Mouse (Mus musculus) intestine, embryonic 14.5 days (tissue): ENCODE data around the gene Hist1h2bh. TPM values are rescaled to one million over a fixed set of nuclear protein-coding genes. Genes with fewer than 3 reads are reported as not detected.
"Not testable (repeated sequence)": the region's sequence is repeated elsewhere in the genome, so short reads cannot be mapped to it uniquely, and the experiment has no call there.

ENCODE experiments used
- ATAC-seq: fragments of 200-750 bp; cut with Nextera tagmentation; replicated peaks from 2 replicates; pipeline ENCODE4 v1.8.0; 2017; ENCODE audit warnings: low read depth, moderate number of reproducible peaks, moderate TSS enrichment, moderate library complexity; ENCODE audit not compliant: low FRiP score, low TSS enrichment
- DNase-seq: peaks from one replicate; pipeline ENCODE4 v3.0.0-alpha.2; 2018; ENCODE audit warnings: low spot score
- H3K27ac ChIP-seq: fragments of 300-500 bp; sonication (generic); 2 replicates; pipeline ENCODE4 v1.5.1; 2014; ENCODE audit warnings: low read depth, mild to moderate bottlenecking, control low read depth
- H3K27me3 ChIP-seq: fragments of 300-500 bp; sonication (generic); replicated peaks from 2 replicates; pipeline ENCODE4 v1.6.1; 2014; ENCODE audit warnings: low read length, control low read depth; ENCODE audit not compliant: control insufficient read depth, insufficient read depth
- H3K36me3 ChIP-seq: fragments of 300-500 bp; sonication (generic); 2 replicates; pipeline ENCODE4 v1.6.1; 2014; ENCODE audit warnings: low read length, control low read depth; ENCODE audit not compliant: control insufficient read depth, insufficient read depth
- H3K4me1 ChIP-seq: fragments of 300-500 bp; sonication (generic); replicated peaks from 2 replicates; pipeline ENCODE4 v1.6.1; 2014; ENCODE audit warnings: low read length, control low read depth, mixed read lengths; ENCODE audit not compliant: control insufficient read depth, insufficient read depth
- H3K4me2 ChIP-seq: fragments of 300-500 bp; sonication (generic); 2 replicates; pipeline ENCODE4 v1.6.1; 2014; ENCODE audit warnings: low read length
- H3K4me3 ChIP-seq: fragments of 300-500 bp; sonication (generic); 2 replicates; pipeline ENCODE4 v1.5.1; 2014; ENCODE audit warnings: low read depth, low read length, control low read depth, mixed read lengths
- H3K9ac ChIP-seq: fragments of 300-500 bp; sonication (generic); 2 replicates; pipeline ENCODE4 v1.6.1; 2014; ENCODE audit warnings: mild to moderate bottlenecking, low read length
- H3K9me3 ChIP-seq: fragments of 300-500 bp; sonication (generic); 2 replicates; pipeline ENCODE4 v1.6.1; 2016; ENCODE audit warnings: low read length, control low read depth; ENCODE audit not compliant: control insufficient read depth
- WGBS: fragments of 180-500 bp; shearing (Covaris S2); extraction: QIAGEN DNeasy Blood & Tissue Kit; methylation state at CpG from one replicate; pipeline ENCODE4 v1.1.7; 2014; 5-methylcytosine and 5-hydroxymethylcytosine counted together
- polyA plus RNA-seq: library from polyadenylated mRNA; unstranded; fragments of >200 nt; fragmentation: Nextera tagmentation; extraction: Ambion mirVana; gene quantifications from 2 replicates; pipeline ENCODE4 v1.2.1, GENCODE M21; 2014

The Hist1h2bh gene
- polyA plus RNA-seq, 1 experiment from 2014 or later = 1.1 TPM

DNA sequence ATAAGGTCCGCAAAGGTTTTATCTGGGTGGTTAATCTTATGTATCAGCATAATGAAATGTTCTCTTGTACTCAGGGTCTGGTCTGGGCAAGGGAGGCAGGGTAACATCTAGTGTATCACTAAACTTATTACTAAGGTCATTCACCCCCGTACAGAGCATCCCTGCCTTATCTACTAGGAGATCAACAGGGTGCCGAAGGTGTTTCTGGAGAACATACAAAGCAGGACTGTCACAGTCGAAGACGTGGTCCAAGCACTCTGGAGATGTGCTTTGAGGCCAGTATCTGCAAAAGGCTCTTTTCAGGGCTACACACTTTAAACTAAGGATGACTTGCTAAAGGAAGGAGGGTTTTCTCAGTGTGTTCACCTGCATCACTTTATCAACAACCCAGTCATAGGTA lies 3.5 kb upstream of the Hist1h2bh start:
- H3K9ac ChIP-seq = no peak overlapping the region
- no peak for ATAC-seq
- 66% methylated on average over 5 of the region's 5 CpGs for WGBS
- H3K4me1 ChIP-seq = peaks cover 3% of the 10 kb centered on the region; the same call in 1 of the 2 replicates
- H3K4me2 ChIP-seq = no peak overlapping the region
- H3K9me3 ChIP-seq = no peaks in the 10 kb centered on the region
- DNase-seq = no peak
- H3K27ac ChIP-seq = no peak overlapping the region
- H3K36me3 ChIP-seq = no peaks in the 10 kb centered on the region
- H3K27me3 ChIP-seq = no peaks in the 10 kb centered on the region
- no peak overlapping the region for H3K4me3 ChIP-seq

- peak overlapping the region; percentile 37 for H3K4me2 ChIP-seq
- peak; percentile 58 for DNase-seq
- H3K36me3 ChIP-seq, H3K27me3 ChIP-seq, H3K9me3 ChIP-seq, ATAC-seq, H3K4me1 ChIP-seq: not testable (repeated sequence)
- peak overlapping the region; percentile 77 for H3K9ac ChIP-seq
- H3K4me3 ChIP-seq = peak overlapping the region; percentile 53
- 1% methylated on average over 13 of the region's 14 CpGs for WGBS
- H3K27ac ChIP-seq = peak overlapping the region; percentile 98
Measured at GRCm38 (mm10) chr13:23544787-23545120, 1.6 kb upstream of the Hist1h2bh start.

DNA sequence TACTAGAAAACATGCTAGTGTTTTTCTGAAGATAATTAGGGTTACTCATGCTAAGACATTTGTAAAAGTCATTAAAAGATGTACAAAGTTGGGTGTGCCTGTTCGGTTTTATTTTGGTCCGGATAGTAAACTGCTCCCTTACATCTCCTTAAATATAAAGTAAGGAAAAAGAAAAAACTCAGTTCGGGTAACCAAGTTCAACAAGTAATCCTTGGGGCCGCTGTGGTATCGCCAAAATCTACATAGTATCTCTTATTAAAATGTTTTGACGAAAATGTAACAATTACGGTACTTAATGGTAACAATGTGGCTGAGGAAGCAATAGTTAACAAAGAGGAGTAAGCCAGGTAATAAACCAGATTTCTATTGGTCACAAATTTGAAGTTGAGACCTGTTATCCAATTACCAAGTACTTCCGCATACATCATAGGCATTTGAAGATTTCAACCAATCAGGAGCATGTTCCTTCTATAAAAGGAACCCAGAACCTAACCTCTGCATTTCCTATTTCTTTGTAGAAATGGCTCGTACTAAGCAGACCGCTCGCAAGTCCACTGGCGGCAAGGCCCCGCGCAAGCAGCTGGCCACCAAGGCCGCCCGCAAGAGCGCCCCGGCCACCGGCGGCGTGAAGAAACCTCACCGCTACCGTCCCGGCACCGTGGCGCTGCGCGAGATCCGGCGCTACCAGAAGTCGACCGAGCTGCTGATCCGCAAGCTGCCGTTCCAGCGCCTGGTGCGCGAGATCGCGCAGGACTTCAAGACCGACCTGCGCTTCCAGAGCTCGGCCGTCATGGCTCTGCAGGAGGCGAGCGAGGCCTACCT lies 984 bp upstream of the Hist1h2bh start, which contains the start of gene Hist1h3f:
Gene Hist1h3f (plus strand): TSS at position 88 of the 822 bp plus-strand sequence.
- no peaks in the 10 kb centered on the region for H3K27me3 ChIP-seq
- peak within 1 kb of the TSS; percentile 98 for H3K27ac ChIP-seq
- H3K4me3 ChIP-seq = peak within 1 kb of the TSS; percentile 53
- DNase-seq (peak; percentile 71), ATAC-seq (peak; percentile 91)
- under 1% methylated on average over 23 of the region's 45 CpGs for WGBS
- peak within 1 kb of the TSS; percentile 77 for H3K9ac ChIP-seq
- H3K4me1 ChIP-seq = no peaks in the 10 kb centered on the region
- H3K36me3 ChIP-seq = no peaks in the 10 kb centered on the region
- H3K9me3 ChIP-seq = no peaks in the 10 kb centered on the region
- peak within 1 kb of the TSS; percentile 94 for H3K4me2 ChIP-seq

GRCm38 (mm10) chr13:23542225-23542980 lies 789 bp downstream of the Hist1h2bh start:
- ATAC-seq, H3K36me3 ChIP-seq, H3K9me3 ChIP-seq, H3K4me1 ChIP-seq, H3K27me3 ChIP-seq: not testable (repeated sequence)
- 9% methylated on average over 3 of the region's 3 CpGs for WGBS
- peak; percentile 57 for DNase-seq
- H3K4me2 ChIP-seq = peak overlapping the region; percentile 94
- H3K4me3 ChIP-seq = peak overlapping the region; percentile 53
- peak overlapping the region; percentile 98 for H3K27ac ChIP-seq
- peak overlapping the region; percentile 53 for H3K9ac ChIP-seq

GRCm38 (mm10) chr13:23541497-23541896 lies 1.7 kb downstream of the Hist1h2bh start:
- no peak overlapping the region for H3K4me3 ChIP-seq
- peak overlapping the region; percentile 94 for H3K4me2 ChIP-seq

GRCm38 (mm10) chr13:23539821-23540220 lies 3.4 kb downstream of the Hist1h2bh start:
- not testable (repeated sequence) for ATAC-seq

More at GRCm38 (mm10) chr13:23541497-23541896, 1.7 kb downstream of the Hist1h2bh start:
- Histone ChIP-seq H3K36me3 (no peaks in the 10 kb centered on the region), H3K27me3 (no peaks in the 10 kb centered on the region), H3K9me3 (no peaks in the 10 kb centered on the region), H3K9ac (no peak overlapping the region), H3K4me1 (peaks cover 3% of the 10 kb centered on the region; the same call in 1 of the 2 replicates), H3K27ac (no peak overlapping the region)
- 78% methylated on average over 3 of the region's 3 CpGs for WGBS
- DNase-seq (no peak), ATAC-seq (no peak)

GRCm38 (mm10) chr13:23538249-23538648 lies 4.9 kb downstream of the Hist1h2bh start:
- H3K9me3 ChIP-seq = no peaks in the 10 kb centered on the region
- peaks cover 6% of the 10 kb centered on the region; the same call in 1 of the 2 replicates for H3K4me1 ChIP-seq
- no peaks in the 10 kb centered on the region for H3K27me3 ChIP-seq
- H3K4me3 ChIP-seq = no peak overlapping the region
- DNase-seq (no peak), ATAC-seq (no peak)
- no peaks in the 10 kb centered on the region for H3K36me3 ChIP-seq
- H3K9ac ChIP-seq = no peak overlapping the region
- no peak overlapping the region for H3K4me2 ChIP-seq
- no peak overlapping the region for H3K27ac ChIP-seq
- 74% methylated on average over 5 of the region's 5 CpGs for WGBS

More at GRCm38 (mm10) chr13:23539821-23540220, 3.4 kb downstream of the Hist1h2bh start:
- not testable (repeated sequence) for H3K36me3 ChIP-seq, H3K4me3 ChIP-seq, H3K9ac ChIP-seq, H3K9me3 ChIP-seq, H3K27ac ChIP-seq, H3K4me2 ChIP-seq, H3K27me3 ChIP-seq, H3K4me1 ChIP-seq, DNase-seq
- 64% methylated on average over 1 of the region's 1 CpGs for WGBS

GRCm38 (mm10) chr13:23537006-23537710 lies 6.0 kb downstream of the Hist1h2bh start:
- DNase-seq (no peak), ATAC-seq (no peak)
- Histone ChIP-seq H3K4me2 (peak overlapping the region; percentile 70), H3K27me3 (no peaks in the 10 kb centered on the region), H3K27ac (no peak overlapping the region), H3K9ac (peak overlapping the region; percentile 92; the same call in 1 of the 2 replicates), H3K36me3 (no peaks in the 10 kb centered on the region), H3K4me1 (peaks cover 16% of the 10 kb centered on the region), H3K4me3 (peak overlapping the region; percentile 54), H3K9me3 (no peaks in the 10 kb centered on the region)
- 74% methylated on average over 3 of the region's 3 CpGs for WGBS
